Mouse (Mus musculus) gastrocnemius, adult 18-20 months (tissue): ENCODE data around the gene Gm21663. TPM values are rescaled to one million over a fixed set of nuclear protein-coding genes. Genes with fewer than 3 reads are reported as not detected.
"Not testable (repeated sequence)": the region's sequence is repeated elsewhere in the genome, so short reads cannot be mapped to it uniquely, and the experiment has no call there.

Source experiments
- DNase-seq: peaks from one replicate; pipeline ENCODE4 v3.0.0; 2021; ENCODE audit warnings: low spot score
- long read RNA-seq, 2 experiments: library from polyadenylated mRNA; stranded (forward); transcript quantifications; one replicate each; pipeline ENCODE4 v2.0.0; 2021
- total RNA-seq, 2 experiments: library from RNA; stranded (reverse); gene quantifications; 2 replicates each; pipeline ENCODE4 v1.2.3; 2021

Gene Gm21663
- total RNA-seq = not detected
- long read RNA-seq, experiment 1 = 0 reads
- long read RNA-seq, experiment 2 = 0 reads

DNA sequence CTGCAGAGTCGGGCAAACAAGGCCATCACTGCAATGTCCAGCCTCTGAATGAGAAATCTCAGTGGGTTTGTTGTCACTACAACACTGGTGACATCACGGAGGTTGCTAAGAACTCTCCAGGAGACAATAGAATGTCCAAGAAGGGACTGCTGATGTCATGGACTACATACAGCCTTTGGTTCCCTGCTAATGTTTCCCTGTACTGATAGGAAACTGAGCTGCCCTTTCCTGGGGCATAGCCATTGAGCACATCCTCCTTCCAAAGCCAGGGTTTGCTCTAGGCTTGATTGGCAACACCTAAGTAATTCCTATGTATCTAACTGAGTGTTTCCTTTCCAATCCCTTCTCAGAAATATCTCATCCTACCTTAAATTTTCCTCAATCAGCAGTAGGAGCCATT is at the start of gene Gm21663:
Gene Gm21663, minus strand, starts transcription at position 101 of the 400 bp plus-strand sequence.
- not testable (repeated sequence) for DNase-seq

DNA sequence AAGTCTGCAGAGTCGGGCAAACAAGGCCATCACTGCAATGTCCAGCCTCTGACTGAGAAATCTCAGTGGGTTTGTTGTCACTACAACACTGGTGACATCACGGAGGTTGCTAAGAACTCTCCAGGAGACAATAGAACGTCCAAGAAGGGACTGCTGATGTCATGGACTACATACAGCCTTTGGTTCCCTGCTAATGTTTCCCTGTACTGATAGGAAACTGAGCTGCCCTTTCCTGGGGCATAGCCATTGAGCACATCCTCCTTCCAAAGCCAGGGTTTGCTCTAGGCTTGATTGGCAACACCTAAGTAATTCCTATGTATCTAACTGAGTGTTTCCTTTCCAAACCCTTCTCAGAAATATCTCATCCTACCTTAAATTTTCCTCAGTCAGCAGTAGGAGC is 46.4 kb upstream of the Gm21663 start, which contains the start of gene Gm21698:
Gene Gm21698, minus strand, starts transcription at position 101 of the 400 bp plus-strand sequence.
- not testable (repeated sequence) for DNase-seq

DNA sequence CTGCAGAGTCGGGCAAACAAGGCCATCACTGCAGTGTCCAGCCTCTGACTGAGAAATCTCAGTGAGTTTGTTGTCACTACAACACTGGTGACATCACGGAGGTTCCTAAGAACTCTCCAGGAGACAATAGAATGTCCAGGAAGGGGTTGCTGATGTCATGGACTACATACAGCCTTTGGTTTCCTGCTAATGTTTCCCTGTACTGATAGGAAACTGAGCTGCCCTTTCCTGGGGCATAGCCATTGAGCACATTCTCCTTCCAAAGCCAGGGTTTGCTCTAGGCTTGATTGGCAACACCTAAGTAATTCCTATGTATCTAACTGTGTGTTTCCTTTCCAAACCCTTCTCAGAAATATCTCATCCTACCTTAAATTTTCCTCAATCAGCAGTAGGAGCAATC is 30.4 kb upstream of the Gm21663 start, which contains the start of gene Gm21680:
Gene Gm21680, minus strand, starts transcription at position 101 of the 400 bp plus-strand sequence.
- not testable (repeated sequence) for DNase-seq

DNA sequence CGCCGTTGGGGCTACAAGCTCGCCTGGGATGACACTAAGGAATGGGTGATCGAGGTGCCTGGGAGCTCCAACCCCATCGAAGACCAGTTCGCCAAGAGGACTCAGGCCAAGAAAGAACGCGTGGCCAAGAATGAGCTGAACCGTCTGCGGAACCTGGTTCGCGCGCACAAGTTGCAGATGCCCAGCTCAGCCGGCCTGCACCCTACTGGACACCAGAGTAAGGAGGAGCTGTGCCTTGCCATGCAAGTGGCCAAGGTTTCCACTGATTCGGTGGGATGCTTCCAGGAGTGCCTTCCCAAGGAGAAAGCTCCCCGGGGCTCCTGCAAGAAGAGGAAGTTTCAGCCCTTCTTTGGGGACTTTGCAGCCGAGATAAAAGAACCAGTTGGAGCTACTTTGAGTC is 14.9 kb upstream of the Gm21663 start:
- DNase-seq = not testable (repeated sequence)

DNA sequence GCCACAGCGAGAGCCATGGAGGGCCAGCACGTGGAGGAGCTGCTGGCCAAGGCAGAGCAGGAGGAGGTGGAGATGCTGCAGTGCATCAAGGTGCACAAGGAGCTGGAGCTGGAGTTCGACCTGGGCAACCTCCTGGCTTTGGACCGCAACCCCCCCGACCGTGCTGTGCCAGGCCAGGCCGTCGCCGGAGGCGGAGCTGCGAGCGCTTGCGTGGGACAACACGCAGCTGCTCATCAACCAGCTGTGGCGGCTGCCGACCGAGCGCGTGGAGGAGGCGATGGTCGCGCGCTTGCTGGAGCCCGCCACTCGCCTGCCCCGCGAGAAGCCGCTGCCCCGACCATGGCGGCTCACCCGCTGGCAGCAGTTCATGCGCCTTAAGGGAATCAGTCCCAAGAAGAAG is 14.4 kb upstream of the Gm21663 start:
- not testable (repeated sequence) for DNase-seq

DNA sequence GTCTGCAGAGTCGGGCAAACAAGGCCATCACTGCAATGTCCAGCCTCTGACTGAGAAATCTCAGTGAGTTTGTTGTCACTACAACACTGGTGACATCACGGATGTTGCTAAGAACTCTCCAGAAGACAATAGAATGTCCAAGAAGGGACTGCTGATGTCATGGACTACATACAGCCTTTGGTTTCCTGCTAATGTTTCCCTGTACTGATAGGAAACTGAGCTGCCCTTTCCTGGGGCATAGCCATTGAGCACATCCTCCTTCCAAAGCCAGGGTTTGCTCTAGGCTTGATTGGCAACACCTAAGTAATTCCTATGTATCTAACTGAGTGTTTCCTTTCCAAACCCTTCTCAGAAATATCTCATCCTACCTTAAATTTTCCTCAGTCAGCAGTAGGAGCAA is 12.1 kb upstream of the Gm21663 start, which contains the start of gene Gm21671:
Gene Gm21671, minus strand, starts transcription at position 101 of the 400 bp plus-strand sequence.
- DNase-seq = not testable (repeated sequence)

DNA sequence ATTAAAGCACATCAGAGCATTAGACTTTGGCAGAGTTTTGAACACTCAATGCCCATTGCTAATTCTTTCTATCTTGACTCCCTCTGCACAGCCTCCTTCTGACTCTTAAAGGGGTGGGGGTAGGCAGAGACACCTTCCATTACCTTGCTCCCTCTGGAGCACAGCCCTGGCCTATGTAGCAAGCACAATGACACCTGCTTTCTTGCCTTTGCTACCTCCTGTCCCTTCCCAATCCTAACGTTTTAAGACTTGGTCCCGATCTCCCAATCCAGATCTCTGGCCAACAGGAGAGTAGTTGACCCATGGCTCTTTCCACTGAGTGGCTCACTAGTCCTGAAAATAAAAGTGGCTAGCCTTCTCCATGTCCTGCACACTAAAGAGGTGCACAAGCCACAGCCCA is 3.2 kb upstream of the Gm21663 start:
- not testable (repeated sequence) for DNase-seq

DNA sequence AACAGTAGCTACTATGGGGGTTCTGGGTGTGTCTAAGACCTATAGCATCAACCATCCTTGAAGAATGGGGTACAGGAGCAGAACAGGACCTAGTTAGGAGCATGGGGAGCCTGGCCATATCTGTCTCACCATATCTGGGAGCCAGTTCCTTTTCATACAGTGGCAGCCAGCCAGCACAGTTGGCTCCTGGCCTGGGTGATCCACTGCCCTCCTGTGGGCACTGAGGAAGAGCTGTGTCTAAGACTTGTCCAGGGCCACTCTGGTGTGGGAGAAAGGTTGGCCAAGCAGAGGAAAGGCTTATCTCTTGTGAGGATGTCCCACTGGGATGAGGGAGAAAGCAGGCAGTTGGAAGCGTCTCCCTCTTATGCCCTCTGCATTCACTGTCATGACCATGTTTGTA is 50.9 kb downstream of the Gm21663 start:
- peak; percentile 7 for DNase-seq

DNA sequence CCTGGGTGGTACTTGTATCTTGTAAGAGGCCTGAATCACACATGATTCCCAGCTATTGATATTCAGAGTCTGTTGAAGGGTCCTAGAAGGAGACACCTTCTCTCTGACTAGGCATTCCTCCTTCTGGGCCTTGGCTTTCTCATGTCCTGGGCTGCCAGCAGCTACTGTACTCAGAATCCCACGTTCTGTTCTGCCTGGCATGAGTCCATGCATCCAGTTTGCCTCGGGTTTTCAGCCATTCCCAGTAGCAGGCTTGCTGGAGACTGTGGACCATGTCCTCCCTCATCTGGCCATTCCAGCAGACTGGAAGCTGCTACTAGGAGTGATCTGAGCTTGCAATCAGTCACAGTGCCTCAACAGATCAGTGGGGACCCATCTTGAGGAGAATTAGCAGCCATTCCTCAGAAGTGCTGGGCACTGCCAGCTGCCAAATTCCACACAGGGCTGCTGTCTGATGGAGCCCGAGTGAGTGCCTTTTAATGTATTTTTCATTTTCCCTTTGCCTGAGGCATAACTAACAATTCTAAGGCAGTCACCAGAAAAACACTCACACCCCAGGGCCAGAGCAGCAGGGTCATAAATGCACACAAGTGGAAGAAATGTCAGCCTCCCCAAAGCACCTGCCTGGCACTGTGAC is 52.3 kb downstream of the Gm21663 start:
- no peak for DNase-seq

DNA sequence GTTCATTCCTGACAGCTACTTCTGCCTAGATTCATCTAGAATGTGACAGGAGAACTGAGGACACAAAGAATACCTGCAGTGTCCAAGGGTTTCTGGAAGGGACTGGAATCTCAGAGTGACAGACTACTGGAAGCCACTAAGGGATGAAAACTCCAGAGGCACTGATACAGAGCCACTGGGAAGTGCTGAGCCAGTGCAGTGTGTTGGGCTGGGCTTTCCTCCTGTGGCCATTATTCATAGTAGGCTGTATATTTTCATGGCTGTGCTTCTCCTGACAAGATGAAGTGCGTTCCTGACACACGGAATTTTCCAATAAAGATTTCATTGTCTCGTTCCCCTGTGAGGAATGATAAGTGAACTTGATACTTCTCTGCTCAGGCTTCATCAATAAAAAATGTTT is 55.5 kb downstream of the Gm21663 start:
- DNase-seq = no peak

Other genes with a start within 250 kb of the Gm21663 start
- gene Xrcc2, start 236.6 kb downstream of the Gm21663 start, total RNA-seq = 1 to 10 TPM; 3.0 to 3.9 TPM
- 10 to 100 TPM; 10.7 to 21.0 TPM for gene Actr3b, start 182.4 kb downstream of the Gm21663 start, total RNA-seq
- gene Gm21671, start 12.0 kb upstream of the Gm21663 start, total RNA-seq = not detected
- not detected for gene Gm21680, start 30.3 kb upstream of the Gm21663 start, total RNA-seq
- gene Gm21698, start 46.3 kb upstream of the Gm21663 start, total RNA-seq = not detected
- not detected for gene Gm1979, start 62.4 kb upstream of the Gm21663 start, total RNA-seq
- gene Gm5862, start 80.5 kb upstream of the Gm21663 start, total RNA-seq = not detected
- gene Speer4a, start 97.2 kb upstream of the Gm21663 start, total RNA-seq = not detected
- gene Gm7347, start 116.2 kb upstream of the Gm21663 start, total RNA-seq = not detected
- gene Gm10471, start 146.9 kb upstream of the Gm21663 start, total RNA-seq = not detected
- gene 5031410I06Rik, start 163.0 kb upstream of the Gm21663 start, total RNA-seq = not detected
- gene Gm10220, start 179.0 kb upstream of the Gm21663 start, total RNA-seq = not detected